Mouse (Mus musculus): Measurements from ENCODE around the gene Gars. TPM values are rescaled to one million over a fixed set of nuclear protein-coding genes. Genes with fewer than 3 reads are reported as not detected.

Gene Gars
- polyA plus RNA-seq, 1 experiment from 2014 or later = 123 TPM

GRCm38 (mm10) chr6:55043206-55043605 lies 5.4 kb downstream of the Gars start:
- Histone ChIP-seq H3K27me3 (ENCODE audit: control insufficient read depth, insufficient read depth, low read length) (no peaks in the 10 kb centered on the region), H3K4me2 (replicated peaks; ENCODE audit: low read depth, low read length) (no peak overlapping the region), H3K27ac (ENCODE audit: low read length) (no peak overlapping the region), H3K36me3 (ENCODE audit: control insufficient read depth, insufficient read depth, low read length) (peaks cover 6% of the 10 kb centered on the region; the same call in 1 of the 2 replicates), H3K9ac (replicated peaks; ENCODE audit: low read depth, low read length) (no peak overlapping the region), H3K4me3 (ENCODE audit: low read depth, low read length) (no peak overlapping the region), H3K9me3 (ENCODE audit: control insufficient read depth, low read depth, low read length) (no peaks in the 10 kb centered on the region), H3K4me1 (ENCODE audit: control insufficient read depth, insufficient read depth, low read length) (peaks cover 9% of the 10 kb centered on the region; the same call in 1 of the 2 replicates)
- no peak for ATAC-seq (ENCODE audit: insufficient number of reproducible peaks, insufficient read depth, low FRiP score, low read depth)
- WGBS = 78% methylated on average over 8 of the region's 8 CpGs

GRCm38 (mm10) chr6:55044542-55044941 lies 6.7 kb downstream of the Gars start:
- Histone ChIP-seq H3K36me3 (ENCODE audit: control insufficient read depth, insufficient read depth, low read length) (peaks cover 15% of the 10 kb centered on the region; the same call in 1 of the 2 replicates), H3K4me1 (ENCODE audit: control insufficient read depth, insufficient read depth, low read length) (0 out of 2 replicates have a peak, but pooled peaks cover 2% of the 10 kb centered on the region), H3K27ac (ENCODE audit: low read length) (no peak overlapping the region), H3K4me3 (ENCODE audit: low read depth, low read length) (no peak overlapping the region), H3K9me3 (ENCODE audit: control insufficient read depth, low read depth, low read length) (no peaks in the 10 kb centered on the region), H3K27me3 (ENCODE audit: control insufficient read depth, insufficient read depth, low read length) (no peaks in the 10 kb centered on the region), H3K9ac (replicated peaks; ENCODE audit: low read depth, low read length) (no peak overlapping the region), H3K4me2 (replicated peaks; ENCODE audit: low read depth, low read length) (no peak overlapping the region)
- ATAC-seq (ENCODE audit: insufficient number of reproducible peaks, insufficient read depth, low FRiP score, low read depth) = no peak
- 70% methylated on average over 5 of the region's 5 CpGs for whole genome bisulfite sequencing

- no peak for ATAC-seq (ENCODE audit: insufficient number of reproducible peaks, insufficient read depth, low FRiP score, low read depth)
- no peaks in the 10 kb centered on the region for H3K4me1 ChIP-seq (ENCODE audit: control insufficient read depth, insufficient read depth, low read length)
- 81% methylated on average over 1 of the region's 1 CpGs for WGBS
- H3K4me2 ChIP-seq (replicated peaks; ENCODE audit: low read depth, low read length) = no peak overlapping the region
- H3K9me3 ChIP-seq (ENCODE audit: control insufficient read depth, low read depth, low read length) = no peaks in the 10 kb centered on the region
- H3K27ac ChIP-seq (ENCODE audit: low read length) = no peak overlapping the region
- H3K36me3 ChIP-seq (ENCODE audit: control insufficient read depth, insufficient read depth, low read length) = peaks cover 15% of the 10 kb centered on the region; the same call in 1 of the 2 replicates
- H3K27me3 ChIP-seq (ENCODE audit: control insufficient read depth, insufficient read depth, low read length) = no peaks in the 10 kb centered on the region
- H3K4me3 ChIP-seq (ENCODE audit: low read depth, low read length) = no peak overlapping the region
- no peak overlapping the region for H3K9ac ChIP-seq (replicated peaks; ENCODE audit: low read depth, low read length)
Measured at GRCm38 (mm10) chr6:55045326-55045725, 7.5 kb downstream of the Gars start.

GRCm38 (mm10) chr6:55049186-55049585 lies 11.4 kb downstream of the Gars start:
- Histone ChIP-seq H3K27ac (ENCODE audit: low read length) (no peak overlapping the region), H3K9ac (replicated peaks; ENCODE audit: low read depth, low read length) (no peak overlapping the region), H3K4me2 (replicated peaks; ENCODE audit: low read depth, low read length) (no peak overlapping the region), H3K36me3 (ENCODE audit: control insufficient read depth, insufficient read depth, low read length) (peaks cover 39% of the 10 kb centered on the region), H3K4me3 (ENCODE audit: low read depth, low read length) (no peak overlapping the region), H3K4me1 (ENCODE audit: control insufficient read depth, insufficient read depth, low read length) (no peaks in the 10 kb centered on the region), H3K9me3 (ENCODE audit: control insufficient read depth, low read depth, low read length) (no peaks in the 10 kb centered on the region), H3K27me3 (ENCODE audit: control insufficient read depth, insufficient read depth, low read length) (no peaks in the 10 kb centered on the region)
- 90% methylated on average over 10 of the region's 10 CpGs for WGBS
- ATAC-seq (ENCODE audit: insufficient number of reproducible peaks, insufficient read depth, low FRiP score, low read depth) = no peak

GRCm38 (mm10) chr6:55054491-55054890 lies 16.7 kb downstream of the Gars start:
- WGBS = 93% methylated on average over 4 of the region's 4 CpGs
- H3K36me3 ChIP-seq (ENCODE audit: control insufficient read depth, insufficient read depth, low read length) = peaks cover 37% of the 10 kb centered on the region
- H3K9me3 ChIP-seq (ENCODE audit: control insufficient read depth, low read depth, low read length) = no peaks in the 10 kb centered on the region
- H3K4me3 ChIP-seq (ENCODE audit: low read depth, low read length) = no peak overlapping the region
- H3K4me1 ChIP-seq (ENCODE audit: control insufficient read depth, insufficient read depth, low read length) = no peaks in the 10 kb centered on the region
- no peaks in the 10 kb centered on the region for H3K27me3 ChIP-seq (ENCODE audit: control insufficient read depth, insufficient read depth, low read length)
- no peak for ATAC-seq (ENCODE audit: insufficient number of reproducible peaks, insufficient read depth, low FRiP score, low read depth)
- no peak overlapping the region for H3K9ac ChIP-seq (replicated peaks; ENCODE audit: low read depth, low read length)
- H3K4me2 ChIP-seq (replicated peaks; ENCODE audit: low read depth, low read length) = no peak overlapping the region
- H3K27ac ChIP-seq (ENCODE audit: low read length) = no peak overlapping the region

- no peak overlapping the region for H3K9ac ChIP-seq (replicated peaks; ENCODE audit: low read depth, low read length)
- H3K4me3 ChIP-seq (ENCODE audit: low read depth, low read length) = no peak overlapping the region
- no peaks in the 10 kb centered on the region for H3K9me3 ChIP-seq (ENCODE audit: control insufficient read depth, low read depth, low read length)
- H3K27me3 ChIP-seq (ENCODE audit: control insufficient read depth, insufficient read depth, low read length) = no peaks in the 10 kb centered on the region
- no peaks in the 10 kb centered on the region for H3K4me1 ChIP-seq (ENCODE audit: control insufficient read depth, insufficient read depth, low read length)
- no peak overlapping the region for H3K4me2 ChIP-seq (replicated peaks; ENCODE audit: low read depth, low read length)
- H3K36me3 ChIP-seq (ENCODE audit: control insufficient read depth, insufficient read depth, low read length) = peaks cover 44% of the 10 kb centered on the region
- no peak overlapping the region for H3K27ac ChIP-seq (ENCODE audit: low read length)
- ATAC-seq (ENCODE audit: insufficient number of reproducible peaks, insufficient read depth, low FRiP score, low read depth) = no peak
- 95% methylated on average over 3 of the region's 3 CpGs for WGBS
Measured at GRCm38 (mm10) chr6:55057427-55057826, 19.6 kb downstream of the Gars start.

- Histone ChIP-seq H3K27me3 (ENCODE audit: control insufficient read depth, insufficient read depth, low read length) (no peaks in the 10 kb centered on the region), H3K4me1 (ENCODE audit: control insufficient read depth, insufficient read depth, low read length) (no peaks in the 10 kb centered on the region), H3K4me2 (replicated peaks; ENCODE audit: low read depth, low read length) (no peak overlapping the region), H3K36me3 (ENCODE audit: control insufficient read depth, insufficient read depth, low read length) (peaks cover 49% of the 10 kb centered on the region), H3K27ac (ENCODE audit: low read length) (no peak overlapping the region), H3K9me3 (ENCODE audit: control insufficient read depth, low read depth, low read length) (no peaks in the 10 kb centered on the region), H3K4me3 (ENCODE audit: low read depth, low read length) (no peak overlapping the region), H3K9ac (replicated peaks; ENCODE audit: low read depth, low read length) (no peak overlapping the region)
- 92% methylated on average over 7 of the region's 7 CpGs for WGBS
- ATAC-seq (ENCODE audit: insufficient number of reproducible peaks, insufficient read depth, low FRiP score, low read depth) = no peak
Measured at GRCm38 (mm10) chr6:55060241-55060825, 22.5 kb downstream of the Gars start.

GRCm38 (mm10) chr6:55061328-55061727 lies 23.5 kb downstream of the Gars start:
- no peaks in the 10 kb centered on the region for H3K27me3 ChIP-seq (ENCODE audit: control insufficient read depth, insufficient read depth, low read length)
- WGBS = 96% methylated on average over 11 of the region's 11 CpGs
- H3K4me3 ChIP-seq (ENCODE audit: low read depth, low read length) = no peak overlapping the region
- no peak overlapping the region for H3K27ac ChIP-seq (ENCODE audit: low read length)
- no peaks in the 10 kb centered on the region for H3K9me3 ChIP-seq (ENCODE audit: control insufficient read depth, low read depth, low read length)
- H3K36me3 ChIP-seq (ENCODE audit: control insufficient read depth, insufficient read depth, low read length) = peaks cover 50% of the 10 kb centered on the region
- H3K4me1 ChIP-seq (ENCODE audit: control insufficient read depth, insufficient read depth, low read length) = no peaks in the 10 kb centered on the region
- H3K9ac ChIP-seq (replicated peaks; ENCODE audit: low read depth, low read length) = no peak overlapping the region
- H3K4me2 ChIP-seq (replicated peaks; ENCODE audit: low read depth, low read length) = no peak overlapping the region
- no peak for ATAC-seq (ENCODE audit: insufficient number of reproducible peaks, insufficient read depth, low FRiP score, low read depth)

GRCm38 (mm10) chr6:55062200-55062599 lies 24.4 kb downstream of the Gars start:
- WGBS = 84% methylated on average over 5 of the region's 5 CpGs
- no peak overlapping the region for H3K9ac ChIP-seq (replicated peaks; ENCODE audit: low read depth, low read length)
- no peak for ATAC-seq (ENCODE audit: insufficient number of reproducible peaks, insufficient read depth, low FRiP score, low read depth)
- H3K4me3 ChIP-seq (ENCODE audit: low read depth, low read length) = no peak overlapping the region
- peaks cover 55% of the 10 kb centered on the region for H3K36me3 ChIP-seq (ENCODE audit: control insufficient read depth, insufficient read depth, low read length)
- no peak overlapping the region for H3K27ac ChIP-seq (ENCODE audit: low read length)
- H3K4me1 ChIP-seq (ENCODE audit: control insufficient read depth, insufficient read depth, low read length) = no peaks in the 10 kb centered on the region
- no peaks in the 10 kb centered on the region for H3K27me3 ChIP-seq (ENCODE audit: control insufficient read depth, insufficient read depth, low read length)
- H3K9me3 ChIP-seq (ENCODE audit: control insufficient read depth, low read depth, low read length) = no peaks in the 10 kb centered on the region
- H3K4me2 ChIP-seq (replicated peaks; ENCODE audit: low read depth, low read length) = no peak overlapping the region

All from stomach, embryonic 14.5 days (tissue).